Mouse (Mus musculus) heart, adult 2 months (tissue): ENCODE measurements around the gene Flywch2.

Source experiments
- CTCF ChIP-seq: fragments of 200-600 bp; IDR thresholded peaks from 2 replicates; pipeline ENCODE4 v1.8.1; 2022; ENCODE audit warnings: antibody characterized with exemption, mild to moderate bottlenecking, moderate library complexity
- EP300 ChIP-seq: fragments of 200-500 bp; IDR thresholded peaks from 2 replicates; pipeline ENCODE4 v1.6.1; 2011; ENCODE audit warnings: low read depth, low read length, control low read depth; ENCODE audit not compliant: insufficient read depth
- POLR2A ChIP-seq: fragments of 200-500 bp; IDR thresholded peaks from 2 replicates; pipeline ENCODE4 v1.6.1; 2011; ENCODE audit warnings: mild to moderate bottlenecking, low read depth, low read length, control low read depth; ENCODE audit not compliant: insufficient read depth

DNA sequence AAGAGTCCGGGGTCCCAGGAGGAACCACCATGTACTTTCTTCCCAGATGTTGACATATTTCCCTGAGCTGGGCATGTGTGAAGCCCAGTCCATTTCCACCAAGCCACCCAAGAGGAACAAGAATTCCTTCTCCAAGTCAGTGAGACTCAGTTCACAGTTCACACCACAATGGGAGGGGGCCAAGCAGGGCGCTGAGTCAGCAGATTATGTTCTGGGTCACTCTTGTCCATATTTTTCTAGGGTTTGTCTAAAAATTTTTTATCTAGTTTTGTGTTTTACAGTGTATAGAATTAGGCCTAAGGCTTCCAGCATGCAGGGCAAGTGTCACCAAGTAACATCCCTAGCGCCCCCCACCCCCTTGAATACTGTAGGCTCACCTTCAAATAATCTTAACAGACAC is 24.7 kb downstream of the Flywch2 start:
- TF ChIP-seq CTCF = no peak
- no peak for TF ChIP-seq POLR2A
- TF ChIP-seq EP300 = no peak
